Mouse (Mus musculus): ENCODE data around the gene Cenpm. TPM values are rescaled to one million over a fixed set of nuclear protein-coding genes. Genes with fewer than 3 reads are reported as not detected.

The Cenpm gene
- total RNA-seq, 4 experiments from 2014 or later: 2.6 to 4.8 (median 4.4) TPM

DNA sequence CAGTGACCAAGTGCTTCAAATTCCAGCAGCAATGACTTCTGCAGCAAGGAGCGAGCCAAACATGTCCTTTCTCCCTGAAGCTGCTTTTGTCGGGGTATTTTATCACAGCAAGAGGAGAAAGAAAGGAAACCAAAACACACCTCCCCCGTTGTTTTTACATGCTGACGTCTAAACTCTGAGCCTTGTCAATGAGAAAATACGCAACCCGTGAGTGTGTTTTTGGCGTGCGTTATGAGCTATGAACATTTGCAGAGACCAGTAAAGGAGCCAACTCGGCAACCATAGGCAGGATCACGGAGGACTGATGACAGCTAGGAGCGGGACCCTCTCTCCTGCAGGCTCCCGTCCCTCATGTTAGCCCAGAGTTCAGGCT, 820 bp downstream of the Cenpm start:
- no peak for DNase-seq (ENCODE audit: low spot score in 2 of 2)

DNA sequence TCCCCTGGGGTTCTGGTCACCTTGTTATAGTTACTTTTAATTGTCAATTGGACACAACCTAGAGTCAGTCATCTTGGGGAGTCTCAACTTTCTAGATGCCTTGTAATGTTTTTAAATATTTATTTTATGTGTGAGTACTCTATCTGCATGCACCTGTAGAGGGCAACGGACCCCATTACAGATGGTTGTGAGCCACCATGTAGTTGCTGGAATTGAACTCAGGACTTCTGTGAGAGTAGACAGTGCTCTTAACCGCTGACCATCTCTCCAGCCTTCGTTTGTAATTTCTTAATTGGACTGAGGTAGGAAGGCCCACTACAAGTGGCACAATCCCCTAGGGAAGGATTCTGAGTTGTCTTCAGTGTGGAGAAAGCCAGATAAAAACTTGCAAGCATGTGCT, 1.2 kb downstream of the Cenpm start:
- DNase-seq (ENCODE audit: low spot score in 2 of 2): no peak

DNA sequence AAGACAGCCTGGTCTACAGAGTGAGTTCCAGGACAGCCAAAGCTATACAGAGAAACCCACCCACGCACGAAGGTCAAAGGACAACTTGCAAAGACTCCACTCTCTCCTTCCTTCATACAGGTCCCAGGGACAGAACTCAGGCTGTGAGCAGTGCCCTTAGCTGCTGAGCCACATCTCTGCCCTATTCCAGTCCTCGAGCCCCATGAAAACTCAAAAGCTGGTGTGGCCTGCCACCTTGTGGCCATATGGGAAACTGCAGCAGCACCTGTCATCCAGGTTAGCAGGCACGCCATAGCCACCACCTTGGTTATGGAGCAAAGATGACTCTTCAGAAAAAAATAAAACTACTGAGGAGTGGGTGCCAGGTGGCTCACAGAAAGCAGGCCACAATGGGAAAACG, 8.0 kb downstream of the Cenpm start:
- peak; percentile 66 to 84 for DNase-seq (ENCODE audit: low spot score in 2 of 2)

DNA sequence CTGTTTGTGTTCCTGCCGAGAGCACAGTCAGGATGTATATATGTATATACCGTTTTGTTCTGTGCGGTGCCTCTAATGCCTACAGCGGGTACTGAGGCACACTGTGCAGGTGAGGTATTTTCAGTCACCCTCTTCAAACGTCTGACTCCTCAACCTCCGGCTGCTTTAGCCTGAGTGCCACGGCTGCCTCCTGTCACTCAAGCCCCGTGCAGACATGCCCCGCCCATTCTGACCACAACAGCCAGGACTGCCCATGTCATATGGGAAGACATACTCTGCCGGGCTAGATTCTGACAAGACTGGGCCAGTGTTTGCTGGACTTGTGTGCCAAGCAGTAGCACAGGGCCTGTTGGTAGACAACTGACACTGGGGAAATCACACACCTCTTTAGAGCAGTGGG, 8.9 kb downstream of the Cenpm start:
- no peak for DNase-seq (ENCODE audit: low spot score in 2 of 2)

DNA sequence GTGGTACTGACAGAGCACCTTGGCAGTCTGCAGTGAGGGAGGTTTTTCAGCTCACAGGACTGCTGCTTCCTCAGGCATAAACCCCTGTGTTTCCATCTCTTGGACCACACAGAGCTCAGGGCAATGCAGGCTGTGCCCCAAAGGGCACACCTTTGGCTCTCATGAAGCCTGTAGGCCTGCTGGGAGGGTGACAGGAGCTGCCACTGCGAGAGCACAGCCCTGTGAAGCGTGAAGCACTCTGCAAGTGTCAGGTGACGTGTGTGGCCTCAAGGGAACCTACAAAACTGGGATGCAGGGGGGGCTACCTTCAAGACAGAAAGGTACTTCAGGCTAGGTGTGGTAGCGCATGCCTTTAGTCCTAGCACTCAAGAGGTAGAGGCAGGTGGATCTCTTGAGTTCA, 11.9 kb downstream of the Cenpm start:
- DNase-seq (ENCODE audit: low spot score in 2 of 2): no peak

DNA sequence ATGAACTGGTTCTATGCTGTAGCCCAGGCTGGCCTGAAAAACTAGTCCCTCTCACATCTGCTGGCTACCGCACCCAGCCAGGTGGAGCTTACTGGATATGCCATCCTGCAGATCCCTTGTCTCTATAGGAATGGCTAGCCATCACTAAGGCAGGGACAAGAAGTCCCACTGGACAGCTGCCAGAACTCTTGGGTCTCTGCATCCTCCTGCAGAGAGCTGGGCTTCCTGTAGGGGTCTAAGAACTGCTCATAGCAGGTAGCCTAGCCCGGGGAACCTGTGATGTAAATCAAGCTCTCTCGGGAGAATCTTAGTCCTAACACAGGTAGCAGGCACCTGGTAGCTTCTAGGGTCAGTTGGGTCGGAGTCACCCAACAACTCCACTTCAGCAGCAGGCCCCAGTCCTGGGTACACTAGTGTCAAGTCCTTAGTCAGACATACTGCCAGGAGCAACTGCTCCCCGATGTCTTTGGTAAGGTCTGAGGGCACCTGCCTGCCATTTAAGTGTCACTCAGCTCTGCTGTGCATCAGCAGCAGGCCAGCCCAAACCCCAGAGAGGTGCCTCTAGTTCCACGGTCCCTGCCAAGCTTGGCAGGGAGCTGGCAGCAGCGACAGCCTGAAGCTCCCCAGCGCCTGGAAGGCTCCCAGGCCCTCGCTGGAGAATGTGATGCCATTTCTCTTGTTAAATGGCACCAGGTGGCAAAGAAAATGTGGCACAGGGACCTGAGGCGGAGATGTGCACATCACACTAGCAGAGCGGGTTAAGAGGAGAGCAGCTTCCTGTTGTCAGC, 12.8 kb downstream of the Cenpm start:
- DNase-seq (ENCODE audit: low spot score in 2 of 2): peak in 1 of 2 experiments; percentile 48

DNA sequence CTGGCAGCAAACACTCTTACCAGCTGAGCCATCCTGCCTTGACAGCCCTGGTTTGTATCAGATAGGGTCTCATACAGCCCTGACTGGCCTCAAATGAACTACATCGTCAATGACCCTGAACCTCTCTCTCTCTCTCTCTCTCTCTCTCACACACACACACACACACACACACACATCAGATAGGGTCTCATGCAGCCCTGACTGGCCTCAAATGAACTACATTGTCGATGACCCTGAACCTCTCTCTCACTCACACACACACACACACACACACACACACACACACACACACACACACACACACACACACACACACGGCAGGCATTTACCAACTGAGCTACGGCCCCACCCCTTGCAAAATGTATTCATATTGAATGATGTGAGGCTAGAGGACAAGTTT, 13.4 kb downstream of the Cenpm start:
- DNase-seq (ENCODE audit: low spot score in 2 of 2): no peak

DNA sequence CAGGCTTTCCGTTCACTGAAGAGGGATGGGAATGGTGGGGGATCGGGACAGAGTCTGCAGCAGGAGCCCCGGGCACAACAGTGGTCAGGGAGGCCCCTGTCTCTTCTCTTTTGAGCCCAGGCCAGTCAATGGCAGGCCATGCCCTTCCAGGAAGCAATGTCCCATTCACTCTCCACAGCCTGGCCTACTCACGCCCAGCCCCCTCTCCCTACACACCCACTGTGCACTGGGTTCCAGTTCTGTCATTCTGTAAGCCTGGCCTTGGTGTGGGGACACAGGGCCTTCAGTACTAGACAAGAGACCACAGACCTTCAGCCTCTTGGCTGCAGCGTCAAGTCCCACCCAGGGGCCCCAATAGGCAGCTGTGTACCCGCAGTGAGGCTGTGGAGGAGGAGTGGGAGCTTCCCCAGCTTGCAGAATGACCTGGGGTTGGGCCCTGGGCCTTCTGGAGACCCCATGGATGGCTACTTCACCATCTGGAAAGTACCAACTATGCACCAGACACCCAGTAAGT, 14.4 kb downstream of the Cenpm start:
- DNase-seq (ENCODE audit: low spot score in 2 of 2): no peak

DNA sequence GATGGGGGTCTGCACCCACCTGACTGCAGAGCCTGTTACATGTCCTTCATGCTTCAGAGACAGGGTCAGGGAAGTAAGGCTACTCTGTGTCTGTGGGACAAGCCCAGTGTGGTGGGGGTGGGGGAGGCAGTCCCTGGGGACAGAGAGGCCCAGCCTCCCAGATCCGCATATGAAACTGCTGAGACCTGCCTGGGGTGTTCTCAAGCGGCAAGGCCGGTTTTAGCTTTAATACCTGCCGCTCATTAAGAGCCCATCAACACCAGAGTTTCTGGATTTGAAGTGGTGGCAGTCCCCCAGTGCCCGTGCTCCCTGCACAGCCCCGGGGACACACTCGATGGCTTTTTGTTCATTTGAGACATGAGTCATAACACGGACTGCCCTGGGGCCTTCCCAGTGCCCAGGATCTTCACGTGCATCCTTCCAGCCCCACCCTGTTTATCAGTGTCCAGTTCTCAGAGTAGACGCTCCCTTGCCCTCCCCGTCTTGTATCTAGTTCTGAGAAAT, 15.0 kb downstream of the Cenpm start:
- DNase-seq (ENCODE audit: low spot score in 2 of 2): no peak

DNA sequence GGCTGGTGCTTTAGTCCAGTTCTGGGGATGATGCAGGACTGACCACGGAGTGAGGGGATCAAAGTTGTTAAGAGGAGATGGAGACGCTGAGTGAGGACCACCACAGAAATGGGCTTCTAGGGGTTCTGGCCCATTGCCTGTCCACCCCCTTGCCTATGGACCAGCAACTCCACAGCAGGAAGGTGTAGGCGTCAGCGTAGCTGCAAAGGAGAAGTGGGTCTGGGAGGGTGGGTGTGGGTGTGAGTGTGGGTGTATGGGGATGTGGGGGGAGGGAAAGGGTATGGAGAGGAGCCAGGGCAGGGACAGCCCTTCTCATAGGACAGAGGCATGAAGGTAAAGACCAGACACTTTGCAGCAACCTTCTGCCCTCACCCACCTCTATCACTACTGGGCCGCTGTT, 18.8 kb downstream of the Cenpm start:
- no peak for DNase-seq (ENCODE audit: low spot score in 2 of 2)

DNA sequence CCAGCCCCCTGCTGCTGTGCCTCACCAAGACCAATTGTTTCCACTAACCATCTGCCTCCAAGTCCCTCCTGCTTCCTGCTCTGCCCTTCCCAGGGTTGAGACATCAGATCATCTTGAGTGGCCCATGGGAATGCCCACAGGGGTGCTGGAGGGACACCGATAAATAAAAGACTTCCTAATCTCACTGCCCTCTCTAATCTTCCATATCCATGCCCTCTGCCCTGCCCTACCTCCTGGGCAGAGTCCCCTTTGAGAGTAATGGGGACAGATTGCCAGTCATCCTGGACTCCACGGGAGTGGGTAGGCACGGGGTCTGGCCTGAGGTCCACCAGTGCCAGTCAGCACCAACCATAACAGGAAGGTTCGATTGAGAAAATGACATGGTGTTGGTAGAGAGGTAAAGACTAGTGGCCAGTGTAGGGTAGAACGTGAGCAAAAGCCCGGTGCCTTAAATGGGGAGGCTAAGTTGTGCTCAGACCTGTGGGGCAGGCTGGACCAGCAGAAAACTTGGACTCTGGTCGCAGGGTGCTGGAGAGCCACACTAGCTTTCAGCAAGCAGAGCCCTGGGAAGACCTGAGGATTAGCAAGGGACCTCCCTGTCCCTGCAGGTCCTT, 19.8 kb downstream of the Cenpm start:
- DNase-seq (ENCODE audit: low spot score in 2 of 2): no peak

DNA sequence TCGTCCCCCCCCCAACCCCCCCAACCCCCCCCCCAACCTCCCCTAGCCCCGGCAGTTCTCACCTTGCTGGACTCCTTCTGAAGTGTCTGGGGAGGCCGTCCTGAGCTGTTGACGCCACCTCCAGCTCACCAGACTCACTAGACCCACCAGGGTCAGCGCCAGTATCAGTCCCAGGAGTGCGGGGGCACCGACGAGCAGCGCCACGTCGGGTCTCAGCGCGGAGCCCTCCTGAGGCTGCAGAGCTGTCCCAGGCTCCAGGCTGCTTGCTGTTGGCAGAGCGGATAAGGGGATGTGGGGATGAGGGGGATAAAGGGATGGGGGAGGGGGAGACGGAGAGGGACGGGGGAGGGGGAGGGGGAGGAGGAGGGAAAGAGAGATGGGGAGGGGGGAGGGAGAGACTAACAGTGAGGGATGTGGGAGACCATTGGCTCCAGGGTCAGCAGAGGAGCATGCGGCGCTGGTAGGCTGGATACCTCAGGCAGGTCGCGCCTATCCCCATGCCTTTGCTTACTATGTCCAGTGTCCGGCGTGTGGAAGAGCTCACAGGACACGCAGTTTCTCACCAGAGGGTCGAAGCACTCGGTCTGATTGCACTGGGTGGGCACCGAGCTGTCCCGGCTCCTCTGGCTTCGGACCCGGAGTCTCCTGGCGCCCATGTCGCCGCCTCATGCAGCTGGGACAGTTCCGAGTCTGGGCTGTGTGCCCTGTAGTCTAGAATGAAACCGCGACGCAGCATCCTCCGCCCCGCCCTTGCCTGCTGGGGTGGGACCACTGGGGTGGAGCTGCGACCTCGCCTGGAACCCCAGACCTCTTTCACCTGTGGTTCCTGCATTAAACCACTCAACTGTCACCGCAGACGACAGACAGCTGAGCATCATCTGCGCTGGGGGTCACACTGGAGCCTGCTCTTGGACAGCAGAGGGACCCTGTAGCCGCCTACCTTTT, 20.6 kb downstream of the Cenpm start, which contains the start of gene Tnfrsf13c:
Tnfrsf13c (minus strand) TSS at position 713 of the 945 bp plus-strand sequence.
- DNase-seq (ENCODE audit: low spot score in 2 of 2): no peak

DNA sequence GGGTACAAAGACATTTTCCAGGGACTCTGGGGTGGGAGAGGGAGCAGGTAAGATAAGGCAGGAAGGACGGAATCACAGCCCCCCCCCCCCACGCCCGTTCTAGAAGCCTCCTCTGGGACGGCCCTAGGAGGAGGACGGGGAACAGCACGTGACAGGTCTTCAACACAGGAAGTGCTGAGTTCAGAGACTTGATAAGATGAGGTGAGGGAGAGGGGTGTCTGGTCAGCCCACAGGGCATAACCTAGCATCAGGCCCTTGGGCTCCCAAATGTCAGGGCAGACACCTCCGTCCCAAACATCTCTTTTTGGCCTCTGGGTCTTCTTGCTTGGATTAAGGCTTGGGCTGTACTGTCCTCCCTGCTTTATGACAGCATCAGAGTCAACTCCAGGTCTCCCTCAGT, 21.3 kb downstream of the Cenpm start:
- no peak for DNase-seq (ENCODE audit: low spot score in 2 of 2)

DNA sequence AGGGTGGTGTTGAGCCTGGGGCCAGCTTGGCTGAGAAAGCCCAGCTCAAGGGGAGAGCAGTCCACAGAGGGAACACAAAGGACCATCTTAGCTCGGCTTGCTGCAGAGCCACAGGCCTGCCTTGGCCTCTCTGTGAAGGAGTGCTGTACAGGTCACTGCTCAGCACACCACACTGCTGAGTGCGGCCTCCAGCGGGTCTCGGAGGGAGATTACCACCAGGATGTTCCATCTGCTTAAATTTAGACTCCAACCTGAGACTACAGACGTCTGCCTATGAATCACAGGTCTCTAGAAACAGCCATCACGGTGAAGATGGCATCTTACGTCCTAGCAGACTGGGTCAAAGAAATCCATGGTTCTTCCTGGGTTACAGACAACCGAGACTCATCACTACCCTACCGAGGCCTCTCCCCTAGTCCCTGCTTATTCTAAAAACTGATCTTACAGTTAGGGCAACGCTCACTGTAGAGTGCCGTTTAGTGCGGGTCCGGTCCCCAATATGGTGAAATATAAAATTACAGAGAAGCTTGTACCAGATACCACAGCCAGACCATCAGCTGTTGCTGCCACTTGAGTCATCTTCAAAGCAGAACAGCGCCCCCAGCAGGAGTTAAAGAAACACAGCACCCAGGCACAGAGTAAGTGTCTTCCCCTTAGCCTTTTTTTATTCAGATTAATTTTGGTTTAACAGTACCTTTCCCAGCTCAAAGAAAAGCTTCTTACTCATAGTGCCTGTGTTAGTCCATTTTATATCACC, 23.3 kb downstream of the Cenpm start:
- no peak for DNase-seq (ENCODE audit: low spot score in 2 of 2)

DNA sequence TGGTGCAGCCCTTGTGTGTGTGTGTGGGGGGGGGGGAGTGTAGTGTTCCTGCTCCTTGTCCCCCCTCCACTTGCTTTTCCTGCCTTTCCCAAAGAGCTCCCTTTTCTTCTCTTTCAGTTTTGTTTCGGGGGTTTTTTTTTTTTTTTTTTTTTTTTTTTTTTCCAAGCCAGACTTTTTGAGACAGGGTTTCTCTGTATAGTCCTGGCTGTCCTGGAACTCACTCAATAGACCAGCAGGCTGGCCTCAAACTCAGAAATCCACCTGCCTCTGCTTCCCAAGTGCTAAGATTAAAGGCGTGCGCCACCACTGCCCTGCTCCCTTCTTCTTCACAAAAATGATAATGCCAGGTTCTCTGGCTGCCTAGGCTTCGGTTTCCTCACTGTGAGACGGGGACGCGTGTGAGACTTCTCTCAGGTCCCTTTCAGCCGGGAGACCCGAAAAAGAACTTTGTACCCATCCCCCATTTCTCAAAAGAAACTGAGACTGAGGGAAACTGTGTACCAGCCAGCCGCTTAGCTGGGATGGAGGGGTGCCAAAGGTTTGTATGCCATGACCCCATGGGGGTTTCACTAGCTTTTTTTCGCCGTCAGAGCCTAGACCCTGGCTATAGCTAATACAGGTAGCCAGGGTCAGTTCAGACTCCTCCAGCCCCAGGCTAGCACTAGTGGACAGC, 24.4 kb downstream of the Cenpm start:
- DNase-seq (ENCODE audit: low spot score in 2 of 2): no peak

DNA sequence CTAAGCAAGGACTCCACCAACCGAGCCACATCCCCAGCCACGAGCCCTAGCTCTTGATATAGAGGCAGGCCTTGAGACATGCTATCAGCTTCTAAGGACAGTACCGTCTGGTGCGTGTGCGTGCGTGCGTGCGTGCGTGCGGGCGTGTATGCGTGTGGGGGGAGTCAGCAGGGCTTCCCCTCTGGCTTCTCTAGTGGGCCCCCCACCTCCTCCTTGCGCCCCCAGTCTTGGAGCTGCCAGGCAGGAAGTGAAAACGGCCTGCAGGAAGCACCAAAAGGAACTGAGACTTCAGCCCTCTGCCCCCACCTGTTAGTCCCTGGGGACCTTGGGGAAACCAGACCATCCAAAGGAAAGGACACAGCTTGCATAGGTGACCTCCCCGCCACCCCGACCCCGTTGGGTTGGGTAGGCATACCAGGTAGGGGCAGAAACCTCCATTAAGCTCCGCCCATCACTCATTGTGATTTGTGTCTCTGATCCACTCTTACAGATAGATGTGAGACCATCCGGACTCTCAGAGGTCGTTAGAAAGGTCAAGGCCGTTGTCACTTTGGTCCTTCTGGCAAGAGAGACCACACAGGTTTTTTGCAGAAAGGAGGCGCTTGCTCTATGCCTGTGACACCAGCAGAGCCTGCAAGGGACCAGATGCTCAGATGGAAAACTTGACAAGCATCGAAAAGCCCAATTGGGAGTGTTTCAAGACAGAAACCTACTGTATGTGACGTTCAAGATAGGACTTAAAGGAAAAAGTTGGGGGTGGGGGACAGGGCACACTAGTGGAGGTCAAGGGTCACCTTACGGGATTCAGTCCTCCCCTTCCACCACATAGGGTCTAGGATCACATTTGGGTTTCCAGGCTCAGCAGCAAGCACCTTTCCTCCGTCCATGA, 25.5 kb downstream of the Cenpm start:
- DNase-seq (ENCODE audit: low spot score in 2 of 2): no peak

DNA sequence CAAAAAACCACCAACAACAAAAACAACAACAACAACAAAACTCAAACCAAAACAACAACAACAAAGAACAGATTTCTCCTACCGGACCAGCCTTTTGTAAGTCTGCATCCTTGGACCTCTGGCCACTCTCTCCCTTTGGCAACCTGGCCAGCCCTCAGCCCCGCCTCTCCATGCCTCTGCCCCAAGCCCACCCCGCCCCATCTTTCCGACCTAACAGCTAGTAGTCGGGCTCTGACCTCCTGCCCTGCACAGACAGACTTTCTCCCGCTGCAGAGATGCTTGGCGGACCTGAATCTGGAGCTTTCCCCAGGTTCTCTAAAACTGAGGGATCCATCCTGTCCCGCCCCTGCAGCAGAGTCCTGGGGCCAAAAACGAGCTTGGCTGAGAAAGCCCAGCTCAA, 26.6 kb downstream of the Cenpm start:
- DNase-seq (ENCODE audit: low spot score in 2 of 2): no peak

DNA sequence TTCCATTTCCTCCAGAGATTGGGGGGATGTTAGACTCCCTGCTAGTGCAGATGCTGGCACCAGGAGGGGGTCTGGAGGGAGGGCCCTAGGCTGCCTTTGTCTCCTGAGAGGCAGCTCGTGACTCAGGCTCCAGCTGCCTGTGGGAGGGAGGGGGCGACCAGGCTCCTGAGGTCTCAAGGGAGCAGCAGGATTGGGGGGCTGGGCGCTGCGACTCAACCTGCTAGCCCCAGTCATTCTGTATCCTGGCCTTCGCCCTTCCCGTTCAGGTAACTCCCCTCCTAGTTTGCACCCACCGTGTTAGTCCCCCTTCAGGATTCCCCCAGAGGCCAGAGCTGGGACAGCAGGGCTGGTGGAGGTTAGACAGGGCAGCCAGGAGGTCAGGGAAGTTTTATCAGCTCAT, 27.5 kb downstream of the Cenpm start:
- no peak for DNase-seq (ENCODE audit: low spot score in 2 of 2)

DNA sequence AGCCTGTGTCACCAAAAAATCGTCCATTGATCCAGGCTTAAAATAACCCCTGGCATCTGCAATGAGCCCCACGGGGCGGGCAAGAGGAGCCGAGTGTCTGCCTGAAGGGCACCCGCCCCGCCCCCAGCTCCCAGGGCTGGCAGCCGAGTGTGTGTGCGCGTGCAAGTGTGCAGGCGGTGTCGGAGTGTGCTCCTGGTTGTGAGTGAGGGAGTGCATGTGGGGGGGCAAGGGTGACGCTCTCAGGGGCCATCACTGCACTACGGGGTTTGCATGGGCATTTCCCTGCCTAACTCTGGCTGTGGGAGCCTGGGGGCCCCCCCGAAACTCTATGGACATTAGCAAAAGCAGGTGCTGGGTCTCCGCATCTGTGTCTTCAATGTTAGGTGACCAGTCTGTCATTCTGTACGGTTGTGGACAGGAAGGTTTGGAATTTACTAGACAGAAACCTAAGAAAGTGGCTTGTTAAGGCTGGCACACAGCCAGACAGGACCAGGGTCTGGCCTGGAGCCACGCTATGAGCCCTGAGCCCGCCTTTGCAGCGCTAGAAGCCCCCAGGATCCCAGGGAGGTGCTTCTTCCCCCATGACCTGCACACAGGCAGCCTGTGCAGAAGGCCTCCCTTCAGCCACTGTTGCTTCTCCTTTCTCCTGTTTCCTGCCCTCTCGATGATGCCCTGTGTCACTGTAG, 28.3 kb downstream of the Cenpm start:
- no peak for DNase-seq (ENCODE audit: low spot score in 2 of 2)
